ENCODE assay signal across 8 mouse cellular contexts in the genomic region with DNA sequence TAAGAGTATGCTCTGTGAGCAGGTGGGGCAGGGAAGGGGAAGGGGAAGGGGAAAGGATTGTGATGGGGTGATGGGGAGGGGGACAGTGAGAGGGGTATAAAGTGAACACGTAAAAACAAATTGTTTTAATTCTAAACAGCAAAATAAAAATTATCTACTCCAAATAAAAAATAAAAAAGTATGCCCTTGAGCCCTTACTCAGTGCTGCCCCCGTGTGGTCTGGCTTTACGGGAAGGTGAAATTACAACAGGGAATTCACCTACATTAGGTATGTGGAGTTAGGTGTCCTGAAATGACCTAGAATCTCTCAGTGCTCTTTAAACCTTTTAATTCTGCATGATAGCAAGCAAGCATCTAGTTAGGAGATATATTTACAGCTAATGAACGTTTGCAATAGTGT.
DNase-seq lines count a peak whose midpoint lies in the region; ATAC-seq lines count a peak whose summit lies in the region.

No protein-coding gene starts in this region.

- no peaks in the 10 kb centered on the region; the same call in 1 of the 2 replicates for H3K4me1 ChIP-seq in liver, embryonic 11.5 days (replicated peaks; ENCODE audit: control insufficient read depth, insufficient read depth, low read length)

- WGBS in liver, embryonic 11.5 days, result 38% methylated on average over 4 of the region's 4 CpGs

- H3K27ac ChIP-seq in liver, embryonic 11.5 days (ENCODE audit: low read depth, low read length), result no peak overlapping the region

- H3K9me3 ChIP-seq in liver, embryonic 11.5 days (ENCODE audit: control insufficient read depth, low read length), result no peaks in the 10 kb centered on the region

- no peak overlapping the region for H3K4me3 ChIP-seq in liver, embryonic 11.5 days (ENCODE audit: low read depth, low read length)

- no peak overlapping the region for H3K4me2 ChIP-seq in liver, embryonic 11.5 days

- no peak overlapping the region for H3K9ac ChIP-seq in liver, embryonic 11.5 days (ENCODE audit: low read depth, low read length)

- H3K36me3 ChIP-seq in liver, embryonic 11.5 days (ENCODE audit: control insufficient read depth, insufficient read depth, low read length), result no peaks in the 10 kb centered on the region; the same call in 1 of the 2 replicates

- H3K27me3 ChIP-seq in liver, embryonic 11.5 days (replicated peaks; ENCODE audit: control insufficient read depth, insufficient read depth, low read length), result no peaks in the 10 kb centered on the region

- DNase-seq in adrenal gland, adult 18-20 months (ENCODE audit: low spot score in 2 of 2), result peak; percentile 49 to 52
- no peak for DNase-seq in adrenal gland, postnatal 4 days (ENCODE audit: low spot score in 2 of 2)
- peak; percentile 33 for DNase-seq in liver
- DNase-seq in liver, embryonic 11.5 days (ENCODE audit: low spot score), result no peak
- DNase-seq in adrenal gland, postnatal 14 days, result peak; percentile 79
- peak; percentile 68 for DNase-seq in kidney, postnatal 10 days
- peak; percentile 86 for DNase-seq in thymus, postnatal 4 days
- no peak for DNase-seq in left cerebral cortex, adult 9 months (ENCODE audit: low spot score in 2 of 2)

- no peak for ATAC-seq in liver, embryonic 11.5 days (replicated peaks; ENCODE audit: low FRiP score)

Comparison
In these comparisons a context has a peak if more than half of its experiments do, and no peak if none do; other contexts are left out.
1. DNase-seq: peak in adrenal gland, adult 18-20 months (2 of 2), liver (single experiment), adrenal gland, postnatal 14 days (single experiment), kidney, postnatal 10 days (single experiment) and thymus, postnatal 4 days (single experiment); none in adrenal gland, postnatal 4 days (0 of 2), liver, embryonic 11.5 days (single experiment) and left cerebral cortex, adult 9 months (0 of 2).